Mouse (Mus musculus) heart, embryonic 14.5 days (tissue): ENCODE measurements around the gene Oxnad1. TPM values are rescaled to one million over a fixed set of nuclear protein-coding genes. Genes with fewer than 3 reads are reported as not detected.

Experiments
- ATAC-seq: fragments of 200-750 bp; cut with Nextera tagmentation; 2 replicates; pipeline ENCODE4 v1.8.0; 2017; ENCODE audit warnings: low read depth, moderate TSS enrichment; ENCODE audit not compliant: insufficient number of reproducible peaks, insufficient read depth, low FRiP score
- H3K27ac ChIP-seq, 2 experiments: fragments of 200-500 bp in 1 of 2; fragments of 300-500 bp in 1 of 2; sonication (generic) in 1 of 2; replicated peaks in 1 of 2; 2 replicates each; pipeline ENCODE4 v1.5.1; 2012 to 2014; ENCODE audit warnings: low read depth in 2 of 2, low read length in 2 of 2, control low read depth in 1 of 2, mild to moderate bottlenecking in 1 of 2, mixed read lengths in 1 of 2; ENCODE audit not compliant: control insufficient read depth in 1 of 2, insufficient read depth in 1 of 2
- H3K27me3 ChIP-seq: fragments of 300-500 bp; sonication (generic); 2 replicates; pipeline ENCODE4 v1.6.1; 2014; ENCODE audit warnings: mild to moderate bottlenecking, low read length, control low read depth; ENCODE audit not compliant: control insufficient read depth, insufficient read depth
- H3K36me3 ChIP-seq: fragments of 300-500 bp; sonication (generic); 2 replicates; pipeline ENCODE4 v1.6.1; 2014; ENCODE audit warnings: mild to moderate bottlenecking, control low read depth, low read length, mixed read lengths; ENCODE audit not compliant: control insufficient read depth, insufficient read depth
- H3K4me1 ChIP-seq, 2 experiments: fragments of 200-500 bp in 1 of 2; fragments of 300-500 bp in 1 of 2; sonication (generic) in 1 of 2; 2 replicates each; pipeline ENCODE4 v1.6.1; 2012 to 2014; ENCODE audit warnings: low read length in 2 of 2, control low read depth in 1 of 2, mixed read lengths in 1 of 2; ENCODE audit not compliant: control insufficient read depth in 2 of 2, insufficient read depth in 2 of 2
- H3K4me2 ChIP-seq: fragments of 300-500 bp; sonication (generic); 2 replicates; pipeline ENCODE4 v1.6.1; 2014; ENCODE audit warnings: mild to moderate bottlenecking, low read length
- H3K4me3 ChIP-seq, 2 experiments: fragments of 200-500 bp in 1 of 2; fragments of 300-500 bp in 1 of 2; sonication (generic) in 1 of 2; 2 replicates each; pipeline ENCODE4 v1.5.1; 2012 to 2014; ENCODE audit warnings: low read length in 2 of 2, mild to moderate bottlenecking in 2 of 2, control low read depth in 1 of 2, low read depth in 1 of 2, moderate library complexity in 1 of 2; ENCODE audit not compliant: control insufficient read depth in 1 of 2, insufficient read depth in 1 of 2
- H3K9ac ChIP-seq: fragments of 300-500 bp; sonication (generic); 2 replicates; pipeline ENCODE4 v1.6.1; 2014; ENCODE audit warnings: mild to moderate bottlenecking, low read length
- H3K9me3 ChIP-seq: fragments of 300-500 bp; sonication (generic); 2 replicates; pipeline ENCODE4 v1.6.1; 2016; ENCODE audit warnings: low read length, control low read depth; ENCODE audit not compliant: control insufficient read depth
- WGBS: fragments of 180-500 bp; shearing (Covaris S2); extraction: QIAGEN DNeasy Blood & Tissue Kit; methylation state at CpG from one replicate; pipeline ENCODE4 v1.1.7; 2014; 5-methylcytosine and 5-hydroxymethylcytosine counted together
- polyA plus RNA-seq: library from polyadenylated mRNA; unstranded; fragments of >200 nt; fragmentation: Nextera tagmentation; extraction: Ambion mirVana; gene quantifications from 2 replicates; pipeline ENCODE4 v1.2.1, GENCODE M21; 2014

Oxnad1 gene
- polyA plus RNA-seq, result 25.8 and 29.9 TPM in 2 replicates

DNA sequence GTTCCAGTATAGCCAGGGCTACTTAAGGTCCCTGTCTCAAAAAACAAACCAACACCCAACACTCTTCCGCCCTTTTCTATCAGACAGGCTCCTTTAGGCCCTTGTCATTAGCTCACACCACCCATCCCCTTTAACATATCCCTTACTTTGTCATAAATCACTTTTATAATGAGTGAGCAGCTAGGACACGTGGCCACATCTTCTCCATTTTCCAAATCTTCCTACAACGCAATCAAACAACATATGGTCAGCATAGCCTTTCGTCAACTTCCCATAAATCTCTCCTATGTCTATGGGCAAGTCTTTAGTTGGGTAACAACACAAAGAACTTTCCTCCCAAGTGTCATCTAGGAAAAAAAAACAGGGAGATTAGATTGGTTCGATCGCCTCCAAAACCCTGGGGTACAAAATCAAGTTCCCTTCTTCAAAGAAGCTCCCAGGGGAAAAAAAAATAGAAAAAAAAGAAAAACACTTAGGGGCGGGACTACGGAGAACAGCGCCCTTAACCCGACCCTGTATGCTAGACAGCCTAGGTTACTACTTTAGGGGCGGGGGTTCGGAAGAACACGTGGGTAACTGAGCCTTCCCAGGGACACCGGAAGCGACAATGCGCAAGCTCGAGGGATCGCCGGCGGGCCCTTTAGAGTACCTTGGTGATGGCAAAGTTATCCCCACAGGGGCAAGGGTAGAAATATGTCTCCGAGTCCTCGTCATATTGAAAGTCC lies at the start of gene Oxnad1:
Oxnad1 (plus strand) TSS at position 614 of the 725 bp plus-strand sequence.
- H3K36me3 ChIP-seq, result peaks cover 33% of the 10 kb centered on the region
- H3K27ac ChIP-seq, result peak within 1 kb of the TSS; percentile 84 to 98
- peak within 1 kb of the TSS; percentile 71 for H3K9ac ChIP-seq
- ATAC-seq, result peak; percentile 91
- 3% methylated on average over 22 of the region's 22 CpGs for WGBS
- H3K27me3 ChIP-seq, result no peaks in the 10 kb centered on the region
- peak within 1 kb of the TSS; percentile 83 for H3K4me2 ChIP-seq
- H3K4me1 ChIP-seq, result peaks cover 4 to 12% of the 10 kb centered on the region in 2 experiments; a peak in 3 of 4 replicates
- H3K4me3 ChIP-seq, result peak within 1 kb of the TSS; percentile 65 to 97
- H3K9me3 ChIP-seq, result no peaks in the 10 kb centered on the region

GRCm38 (mm10) chr14:32036482-32036881 lies 48.7 kb upstream of the Oxnad1 start:
- no peaks in the 10 kb centered on the region for H3K4me1 ChIP-seq
- H3K9me3 ChIP-seq, result peaks cover 3% of the 10 kb centered on the region; the same call in 1 of the 2 replicates
- no peak overlapping the region for H3K4me2 ChIP-seq
- no peak overlapping the region for H3K4me3 ChIP-seq
- no peaks in the 10 kb centered on the region for H3K27me3 ChIP-seq
- no peaks in the 10 kb centered on the region for H3K36me3 ChIP-seq
- H3K9ac ChIP-seq, result no peak overlapping the region
- no peak for ATAC-seq
- no peak overlapping the region for H3K27ac ChIP-seq
- 63% methylated on average over 5 of the region's 5 CpGs for WGBS

- no peaks in the 10 kb centered on the region for H3K36me3 ChIP-seq
- H3K27me3 ChIP-seq, result no peaks in the 10 kb centered on the region
- 79% methylated on average over 8 of the region's 8 CpGs for WGBS
- no peak overlapping the region for H3K4me2 ChIP-seq
- H3K9me3 ChIP-seq, result peaks cover 3% of the 10 kb centered on the region; the same call in 1 of the 2 replicates
- no peak overlapping the region for H3K4me3 ChIP-seq
- no peak overlapping the region for H3K27ac ChIP-seq
- no peaks in the 10 kb centered on the region for H3K4me1 ChIP-seq
- 0 out of 2 replicates have a peak, but pooled peaks have one; percentile 13 for ATAC-seq
- H3K9ac ChIP-seq, result no peak overlapping the region
These were observed 47.4 kb upstream of the Oxnad1 start for GRCm38 (mm10) chr14:32037661-32038252.

- peaks cover 14 to 16% of the 10 kb centered on the region in 2 experiments for H3K4me1 ChIP-seq
- 40% methylated on average over 5 of the region's 5 CpGs for WGBS
- H3K27me3 ChIP-seq, result no peaks in the 10 kb centered on the region
- no peak overlapping the region for H3K4me3 ChIP-seq
- no peak for ATAC-seq
- no peak overlapping the region for H3K4me2 ChIP-seq
- no peak overlapping the region for H3K27ac ChIP-seq
- no peak overlapping the region for H3K9ac ChIP-seq
- H3K9me3 ChIP-seq, result peaks cover 3% of the 10 kb centered on the region; the same call in 1 of the 2 replicates
- no peaks in the 10 kb centered on the region for H3K36me3 ChIP-seq
These were observed 43.1 kb upstream of the Oxnad1 start for GRCm38 (mm10) chr14:32042108-32042507.

GRCm38 (mm10) chr14:32046357-32046756 lies 38.8 kb upstream of the Oxnad1 start:
- H3K27me3 ChIP-seq, result no peaks in the 10 kb centered on the region
- no peaks in the 10 kb centered on the region for H3K9me3 ChIP-seq
- no peak overlapping the region for H3K4me2 ChIP-seq
- H3K4me3 ChIP-seq, result no peak overlapping the region
- ATAC-seq, result no peak
- peaks cover 16% of the 10 kb centered on the region in 2 experiments for H3K4me1 ChIP-seq
- peak overlapping the region; percentile 41 to 49; a peak in 3 of 4 replicates for H3K27ac ChIP-seq
- no peaks in the 10 kb centered on the region for H3K36me3 ChIP-seq
- 47% methylated on average over 8 of the region's 8 CpGs for WGBS
- H3K9ac ChIP-seq, result peak overlapping the region; percentile 36; the same call in 1 of the 2 replicates

- no peak for ATAC-seq
- no peaks in the 10 kb centered on the region for H3K36me3 ChIP-seq
- no peak overlapping the region for H3K27ac ChIP-seq
- no peak overlapping the region for H3K4me2 ChIP-seq
- H3K4me1 ChIP-seq, result peaks cover 16 to 24% of the 10 kb centered on the region in 2 experiments
- 49% methylated on average over 6 of the region's 6 CpGs for WGBS
- no peak overlapping the region for H3K4me3 ChIP-seq
- H3K9me3 ChIP-seq, result no peaks in the 10 kb centered on the region
- H3K9ac ChIP-seq, result no peak overlapping the region
- H3K27me3 ChIP-seq, result no peaks in the 10 kb centered on the region
These were observed 35.0 kb upstream of the Oxnad1 start for GRCm38 (mm10) chr14:32050171-32050570.

GRCm38 (mm10) chr14:32053895-32054294 lies 31.3 kb upstream of the Oxnad1 start:
- WGBS, result 57% methylated on average over 5 of the region's 5 CpGs

More at GRCm38 (mm10) chr14:32053895-32054294, 31.3 kb upstream of the Oxnad1 start:
- Histone ChIP-seq H3K36me3 (no peaks in the 10 kb centered on the region), H3K9ac (no peak overlapping the region), H3K27me3 (no peaks in the 10 kb centered on the region), H3K27ac (no peak overlapping the region), H3K4me2 (no peak overlapping the region), H3K9me3 (no peaks in the 10 kb centered on the region), H3K4me1 (peaks cover 11 to 21% of the 10 kb centered on the region in 2 experiments), H3K4me3 (no peak overlapping the region)
- no peak for ATAC-seq
